Mouse (Mus musculus) spleen, postnatal 4 days (tissue): ENCODE results near the gene Rnf145.
"Not testable (repeated sequence)": the region's sequence is repeated elsewhere in the genome, so short reads cannot be mapped to it uniquely, and the experiment has no call there.

Experiments used
- DNase-seq, 2 experiments: peaks; one replicate each; pipeline ENCODE4 v3.0.0; 2022; ENCODE audit warnings: low spot score in 2 of 2

Rnf145 gene

DNA sequence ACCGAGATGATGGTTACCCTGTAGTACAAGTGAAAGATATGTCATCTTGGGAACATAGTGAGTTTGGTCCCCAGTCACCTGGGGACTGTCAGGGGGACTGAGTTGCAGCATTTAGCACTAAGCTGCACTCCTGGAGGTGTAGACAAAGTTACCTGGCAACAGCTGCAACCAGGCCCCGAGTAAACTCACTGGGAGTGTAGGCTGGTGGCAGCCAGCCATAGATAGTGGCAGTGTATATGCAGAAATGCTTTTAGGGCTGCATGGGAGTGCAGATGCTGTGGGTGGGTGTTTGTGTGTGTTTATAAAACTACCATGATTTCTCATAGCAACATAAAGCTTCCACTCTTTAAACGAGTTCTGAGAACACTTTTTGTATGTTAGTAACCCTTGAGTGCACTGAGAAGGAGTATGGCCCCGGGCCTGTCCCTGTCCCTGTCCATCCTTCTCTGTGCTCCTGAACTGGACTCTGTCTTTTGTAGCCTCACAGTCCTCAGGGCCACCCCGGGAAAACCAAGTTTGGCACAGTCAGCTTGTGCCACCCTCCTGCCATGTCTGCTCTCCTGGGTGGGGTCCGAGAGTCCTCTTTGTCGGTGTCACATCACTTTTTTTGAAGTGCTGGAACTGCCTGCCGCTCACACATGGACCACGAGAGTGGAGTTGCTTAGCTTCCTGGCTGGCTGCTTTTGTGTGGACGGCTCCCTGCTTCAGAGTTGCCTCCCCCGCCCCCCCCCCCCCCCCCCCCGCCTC, 43.8 kb downstream of the Rnf145 start:
- DNase-seq, result no peak

DNA sequence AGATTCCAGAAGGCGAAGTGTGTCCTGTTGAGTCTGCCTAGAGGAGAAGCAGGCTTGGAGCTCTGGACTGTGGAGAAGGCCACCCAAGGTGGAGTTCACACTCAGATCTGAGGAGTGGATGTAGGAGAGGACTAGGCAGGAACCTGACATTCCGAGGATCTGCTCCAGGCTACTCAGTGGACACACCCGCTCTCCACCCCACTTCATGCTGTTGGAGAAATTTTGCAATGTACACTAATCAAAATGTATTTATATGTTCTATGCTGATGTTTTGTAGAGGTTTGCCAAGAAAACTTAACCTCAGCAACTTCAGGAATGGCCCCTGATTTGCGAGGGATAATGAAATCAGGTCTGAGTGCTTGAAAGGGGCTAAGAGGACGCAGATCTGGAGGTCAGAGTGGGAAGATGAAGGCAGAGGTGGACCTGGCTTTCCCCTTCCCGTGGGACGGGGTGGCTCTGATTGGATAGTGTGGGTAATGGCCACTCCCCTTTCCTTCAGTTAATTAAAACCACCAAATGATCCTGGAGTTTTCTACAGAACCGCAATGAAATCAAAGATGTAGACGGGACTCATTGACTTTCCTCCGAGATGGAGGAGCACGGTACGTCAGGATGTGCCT, 45.6 kb downstream of the Rnf145 start:
- DNase-seq, result no peak

DNA sequence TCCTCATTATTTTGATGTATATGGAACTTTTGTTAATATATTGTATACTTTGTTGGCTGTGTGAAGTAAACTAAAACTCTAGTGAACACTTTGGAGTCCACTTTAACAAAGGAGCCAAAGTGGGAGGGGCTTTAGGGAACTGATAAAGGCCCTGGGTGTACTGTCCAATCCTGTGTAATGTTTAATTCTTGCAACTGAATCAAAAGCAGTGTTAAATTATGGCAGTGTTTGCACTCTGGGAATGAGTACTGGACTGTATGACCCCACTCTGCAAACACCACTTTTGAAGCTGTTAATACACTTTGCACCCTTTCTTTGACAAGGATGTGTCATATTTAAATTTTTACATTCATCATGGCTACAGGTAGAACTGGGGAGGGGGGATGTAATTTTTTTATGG, 46.2 kb downstream of the Rnf145 start:
- DNase-seq, result no peak

DNA sequence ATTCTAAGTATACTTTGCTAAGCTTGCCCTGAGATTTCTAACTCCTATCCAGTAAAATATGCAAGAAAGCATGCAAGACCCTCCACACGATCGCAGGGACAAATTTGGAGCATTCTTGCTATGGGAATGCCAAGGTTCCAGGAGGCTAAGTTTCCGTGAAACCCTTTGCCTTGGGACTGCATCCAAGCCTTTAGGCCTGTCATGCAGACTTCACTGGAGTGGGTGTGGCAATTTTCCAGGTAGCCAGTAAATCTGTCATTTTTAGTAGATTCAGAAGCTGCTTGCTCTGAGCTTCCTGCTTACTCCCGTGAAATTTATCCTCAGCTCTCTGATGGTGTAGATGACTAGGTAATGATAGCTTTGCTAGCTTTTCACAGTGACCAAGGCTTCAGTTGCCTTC, 51.6 kb downstream of the Rnf145 start:
- not testable (repeated sequence) for DNase-seq

DNA sequence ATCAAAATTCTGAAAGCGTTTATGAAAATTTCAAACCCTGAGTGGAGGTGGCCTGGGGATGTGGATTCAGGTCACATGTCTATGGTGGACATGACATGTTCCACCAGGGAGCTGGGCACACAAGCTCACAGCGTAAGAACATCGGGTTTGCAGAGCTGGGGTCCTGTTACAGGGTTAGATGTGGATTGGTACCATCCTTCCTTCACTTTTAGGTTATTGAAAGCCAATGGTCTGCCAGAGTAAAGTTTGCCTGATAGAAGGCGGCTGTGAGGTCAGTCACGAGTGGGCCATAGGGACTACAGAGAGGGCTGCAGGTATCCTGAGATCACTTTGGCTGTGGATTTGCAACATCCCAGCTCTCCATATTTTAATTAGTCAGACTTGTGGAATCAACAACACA, 54.0 kb downstream of the Rnf145 start:
- no peak for DNase-seq

DNA sequence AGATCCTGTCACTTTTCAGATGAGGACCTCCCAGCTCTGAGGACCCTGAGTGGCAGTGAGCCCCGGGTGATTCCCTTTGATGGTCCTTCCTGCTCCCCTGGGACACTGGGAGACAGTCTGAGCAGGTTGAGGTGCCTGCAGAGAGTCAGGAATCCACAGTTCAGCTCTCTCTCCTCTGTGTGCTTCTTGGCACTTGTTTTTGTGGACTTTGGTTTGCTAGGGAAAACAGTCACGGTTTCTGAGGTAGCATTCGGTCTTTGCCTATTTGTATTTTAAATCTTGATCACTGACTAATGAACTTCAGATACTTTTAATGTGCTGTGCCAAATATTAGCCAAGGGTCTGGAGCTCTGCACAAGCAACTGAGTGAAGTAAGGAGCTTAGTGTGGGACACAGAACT, 54.6 kb downstream of the Rnf145 start:
- DNase-seq, result no peak

DNA sequence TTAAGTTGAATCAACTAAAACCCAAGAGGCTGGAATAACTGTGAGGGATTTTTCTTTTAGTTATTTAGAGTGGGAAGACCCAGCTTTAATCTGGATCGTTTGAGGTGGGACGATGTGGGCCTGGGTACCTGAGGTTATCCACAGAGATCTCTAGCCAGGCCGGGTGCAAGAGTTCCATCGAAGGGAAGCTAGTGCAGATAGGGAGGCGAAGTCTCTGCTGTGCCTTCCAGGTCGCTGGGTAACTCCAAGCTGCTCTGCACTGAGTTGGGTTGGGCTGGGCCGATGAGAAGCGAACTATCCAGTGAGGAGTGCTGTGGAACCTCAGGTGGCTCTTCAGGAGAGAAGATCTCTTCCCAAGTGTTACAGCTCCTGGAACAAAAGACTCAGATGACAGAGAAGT, 55.6 kb downstream of the Rnf145 start:
- DNase-seq, result no peak

DNA sequence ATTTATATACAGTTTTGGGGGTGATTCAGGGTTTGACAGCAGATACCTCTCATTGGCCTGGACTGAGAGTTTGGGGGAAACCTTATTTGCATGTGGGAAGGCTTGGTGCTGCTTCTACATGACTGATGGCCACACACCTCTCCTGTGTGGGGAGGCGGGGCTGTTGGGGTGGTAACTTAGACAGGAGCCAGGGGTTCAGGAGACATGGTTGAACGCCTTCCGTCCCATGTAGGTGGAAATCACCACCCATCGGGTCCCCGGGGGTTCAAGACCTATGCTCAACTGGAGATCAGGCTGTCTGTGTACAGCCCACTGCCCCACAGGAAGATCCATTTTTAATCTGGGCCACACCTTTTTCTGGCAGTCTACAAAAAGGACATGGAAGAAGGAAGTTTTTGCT, 56.1 kb downstream of the Rnf145 start:
- peak; percentile 64 to 73 for DNase-seq

DNA sequence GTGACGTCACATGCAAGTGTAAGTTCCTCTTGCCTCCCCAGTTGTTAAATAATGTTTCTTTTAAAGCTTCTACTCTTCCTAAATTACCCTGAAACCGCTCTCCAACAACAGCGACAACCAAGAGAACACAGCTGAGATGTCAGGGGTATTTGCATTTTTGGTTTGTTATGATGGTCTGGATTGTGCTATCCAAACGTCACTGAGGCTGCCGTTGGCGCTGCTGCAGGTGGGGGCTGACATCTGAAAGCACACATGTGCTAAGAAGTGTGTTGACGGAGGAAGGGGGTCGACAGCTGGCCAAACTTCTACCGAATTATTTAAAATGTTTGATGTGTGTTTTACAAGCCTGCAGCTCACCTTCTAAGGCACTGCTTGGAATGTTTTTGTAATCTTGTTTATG, 59.1 kb downstream of the Rnf145 start:
- no peak for DNase-seq

DNA sequence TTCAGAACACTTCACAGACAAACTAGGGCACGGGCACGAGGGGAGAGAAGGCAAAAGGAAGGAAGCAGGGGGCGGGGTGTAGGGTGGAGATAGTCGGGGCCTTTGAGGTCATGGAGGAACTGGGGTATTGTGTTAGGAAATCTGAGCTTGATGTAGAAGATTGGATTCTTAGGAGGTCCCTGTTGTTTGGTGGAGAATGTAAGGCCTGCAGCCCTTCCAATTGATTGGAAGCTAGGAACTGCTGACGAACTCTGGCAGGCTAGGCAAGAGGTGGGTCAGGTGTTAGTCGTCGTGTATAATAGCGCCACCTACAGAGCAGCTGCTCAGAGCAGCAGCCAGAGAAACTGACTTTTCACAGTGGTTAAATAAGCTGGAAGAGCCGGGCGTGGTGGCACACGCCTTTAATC, 62.5 kb downstream of the Rnf145 start:
- peak; percentile 43 to 73 for DNase-seq

DNA sequence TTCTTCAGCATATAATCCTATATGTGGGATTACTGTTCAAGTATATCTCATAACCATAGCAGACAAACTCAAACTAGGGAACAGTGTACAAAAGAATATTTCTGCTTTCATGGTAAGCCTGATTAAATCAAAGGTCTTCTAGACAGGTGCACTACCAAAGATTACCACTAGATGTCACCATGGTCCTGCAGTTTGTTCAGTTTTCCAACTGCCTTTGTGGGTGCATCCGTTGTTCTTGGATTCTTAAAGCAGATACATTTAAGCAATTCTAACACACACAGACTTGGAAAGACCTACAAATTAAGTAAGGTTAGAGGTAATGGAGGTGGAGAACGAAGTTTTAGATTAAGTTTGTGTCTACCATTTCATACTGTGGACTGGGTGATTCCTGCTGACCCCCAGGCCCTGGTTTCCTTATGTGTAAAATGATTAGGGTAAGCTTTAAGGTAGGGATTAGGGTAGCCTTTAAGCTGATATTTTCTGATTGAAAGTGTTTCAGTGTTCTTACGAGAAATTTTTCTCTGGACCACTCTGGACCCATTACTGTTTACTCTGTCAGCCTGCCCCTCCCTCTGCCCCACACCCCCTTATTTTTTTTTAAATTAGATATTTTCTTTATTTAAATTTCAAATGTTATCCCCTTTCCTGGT, 67.4 kb downstream of the Rnf145 start:
- peak; percentile 56 to 80 for DNase-seq

DNA sequence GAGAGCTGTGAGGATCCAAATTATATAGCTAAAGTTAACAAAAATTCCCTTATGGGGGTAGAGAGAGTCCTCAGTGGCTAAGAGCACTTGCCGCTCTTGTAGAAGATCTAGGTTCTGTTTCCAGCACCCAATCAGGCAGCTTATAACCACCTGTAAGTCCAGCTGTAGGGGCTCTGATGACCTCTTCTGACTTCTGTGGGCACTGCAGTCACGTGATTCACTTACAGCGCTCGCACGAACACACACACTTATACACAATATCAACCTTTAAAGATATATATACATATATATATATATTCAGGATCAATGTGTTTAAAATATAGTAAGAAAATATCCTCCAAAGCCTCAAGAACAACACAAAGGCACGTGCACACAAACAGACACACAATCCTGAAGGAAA, 74.3 kb downstream of the Rnf145 start:
- no peak for DNase-seq

DNA sequence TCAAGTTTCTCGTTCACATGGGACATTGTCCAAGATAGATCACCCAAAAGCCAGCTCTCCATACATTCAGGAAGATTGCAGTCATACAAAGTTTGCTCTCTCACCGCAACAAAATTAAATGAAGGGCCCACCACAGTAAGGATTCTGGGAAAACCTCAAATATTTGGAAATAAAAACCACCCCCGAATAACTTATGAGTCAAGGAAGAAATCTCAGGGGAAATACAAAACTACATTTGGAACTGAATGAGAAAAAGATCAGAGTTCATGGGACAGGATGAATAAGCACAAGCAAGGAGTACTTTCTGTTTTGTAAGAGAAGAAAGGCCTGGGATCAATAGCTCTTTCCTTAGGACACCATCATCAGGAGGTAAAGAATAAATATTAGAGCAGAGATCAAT, 76.0 kb downstream of the Rnf145 start:
- no peak for DNase-seq

DNA sequence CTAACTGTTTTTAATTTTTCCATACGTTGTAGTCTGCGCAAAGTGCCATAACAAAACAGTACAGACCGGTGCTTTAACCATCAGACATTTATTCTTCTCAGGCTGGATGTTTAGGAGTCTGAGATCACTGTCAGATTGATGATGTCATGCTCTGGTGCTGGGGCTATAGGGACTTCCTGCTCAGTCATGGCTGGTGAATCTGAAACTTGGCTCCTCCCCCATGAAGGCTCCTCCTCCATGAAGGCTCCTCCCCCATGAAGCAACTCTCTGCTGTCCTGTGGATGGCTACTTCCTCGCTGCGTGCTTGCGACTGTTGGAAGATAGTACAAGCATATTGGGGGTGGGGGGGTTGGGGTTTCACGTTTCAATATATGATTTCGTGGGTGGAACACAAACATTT, 88.1 kb downstream of the Rnf145 start:
- no peak for DNase-seq

DNA sequence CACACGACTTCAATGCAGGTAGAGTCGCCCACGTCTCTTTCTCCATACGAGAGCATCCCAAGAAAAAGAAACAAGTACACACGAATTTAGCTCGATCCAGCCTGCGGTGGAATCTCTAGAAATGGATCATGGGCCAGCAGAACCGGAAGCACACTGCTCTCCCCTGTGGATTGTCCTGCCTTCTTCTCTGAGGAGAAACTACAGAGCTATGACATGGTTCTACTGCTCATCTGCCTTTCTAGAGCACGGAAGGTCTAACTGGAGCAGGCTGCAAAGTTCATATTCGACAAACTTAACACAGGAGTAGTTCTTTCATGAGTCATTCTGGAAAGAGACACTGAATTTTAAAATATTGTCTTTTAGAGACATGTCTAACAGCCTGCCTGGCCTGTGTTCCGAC, 89.9 kb downstream of the Rnf145 start:
- DNase-seq, result no peak

DNA sequence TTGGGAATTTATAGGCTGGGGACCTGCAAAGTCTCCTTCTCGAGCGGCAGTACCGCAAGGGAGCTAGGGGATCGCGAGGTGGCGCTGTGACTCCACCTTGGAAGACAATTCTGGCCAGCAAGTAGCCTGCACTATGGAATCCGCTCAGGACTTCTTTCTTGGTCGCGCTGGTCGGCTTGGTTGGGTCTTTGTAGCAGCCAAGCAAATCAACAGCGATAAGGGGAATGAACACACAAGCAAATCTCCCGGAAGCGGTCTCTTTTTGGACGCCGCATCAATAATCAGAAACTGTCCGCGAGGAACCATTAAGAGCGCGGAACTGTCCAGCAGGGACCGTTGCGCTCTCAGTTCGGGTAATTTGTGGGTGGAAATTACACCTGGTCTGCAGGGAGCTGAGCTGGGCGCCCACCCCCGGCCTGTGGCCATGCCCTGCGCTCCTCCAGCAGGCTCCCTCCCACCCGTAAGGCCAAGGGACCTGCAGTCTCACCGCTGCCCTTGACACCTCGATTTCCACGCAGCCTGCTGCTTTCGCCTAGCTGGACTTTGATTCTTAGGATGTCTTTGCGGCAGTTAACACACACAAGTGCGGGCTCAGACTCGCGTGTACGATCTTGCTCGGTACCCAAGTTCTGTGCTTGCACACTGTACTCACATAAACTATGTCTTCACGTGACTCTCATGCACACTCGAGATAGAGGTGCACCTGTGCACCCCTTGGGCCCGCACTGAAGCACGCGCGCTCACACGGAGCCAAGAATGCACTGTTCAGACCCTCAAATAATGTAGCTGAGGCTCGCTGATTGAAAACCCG, 92.4 kb downstream of the Rnf145 start:
- DNase-seq, result peak; percentile 74 to 88

DNA sequence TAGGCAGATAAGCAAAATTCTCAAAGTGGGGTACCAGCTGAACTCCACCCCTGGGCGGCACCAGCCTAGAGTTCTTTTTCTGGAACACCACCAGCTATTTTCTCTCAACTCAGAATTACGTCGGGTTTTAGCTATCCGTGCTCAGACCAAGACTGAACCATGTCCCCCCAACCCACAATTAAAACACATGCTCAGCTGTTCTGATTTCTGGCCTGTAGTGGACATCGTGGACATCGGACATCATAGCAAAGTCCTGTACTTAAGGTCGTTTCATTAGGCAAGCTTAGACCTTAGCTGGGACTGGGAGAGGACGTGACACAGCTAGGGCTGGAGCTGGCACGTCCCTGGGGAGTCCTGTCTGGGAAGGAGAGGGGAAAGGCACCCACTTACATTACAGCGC, 93.4 kb downstream of the Rnf145 start:
- DNase-seq, result no peak

DNA sequence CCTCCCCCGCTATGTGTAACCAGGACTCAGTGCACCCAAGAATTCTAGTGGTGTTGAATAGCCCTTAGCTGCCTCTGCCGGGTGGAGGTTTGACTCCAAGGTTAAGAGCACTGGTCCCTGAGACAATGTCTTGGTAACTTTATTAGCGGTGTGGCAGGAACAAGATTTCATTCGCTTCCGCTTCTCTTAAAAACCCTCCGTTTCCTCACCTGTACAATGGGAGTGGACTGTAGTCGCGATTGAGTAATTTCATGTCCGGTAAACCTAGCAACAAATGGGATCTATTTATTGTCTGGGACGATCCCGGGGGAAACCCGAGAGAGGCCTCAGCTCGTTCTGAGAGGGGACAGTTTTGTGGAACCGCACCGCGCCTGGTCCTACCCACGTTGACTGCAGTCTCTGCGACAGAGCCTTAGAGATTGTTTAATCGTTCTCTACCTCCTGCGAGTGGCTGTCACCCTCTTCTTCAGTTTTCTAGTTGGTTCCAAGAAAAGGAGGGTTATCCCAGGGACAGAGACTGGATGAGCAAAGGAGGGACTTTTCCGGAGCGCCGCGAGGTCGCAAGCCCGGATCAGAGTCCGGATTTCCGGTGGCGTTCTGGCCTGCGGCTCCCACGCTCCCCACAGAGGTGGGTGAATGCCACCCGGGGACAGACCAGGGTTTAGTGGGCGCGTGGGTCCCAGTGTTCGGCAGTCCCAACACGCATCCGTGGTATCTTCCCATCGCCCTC, 94.1 kb downstream of the Rnf145 start:
- peak in 1 of 2 experiments; percentile 71 for DNase-seq

DNA sequence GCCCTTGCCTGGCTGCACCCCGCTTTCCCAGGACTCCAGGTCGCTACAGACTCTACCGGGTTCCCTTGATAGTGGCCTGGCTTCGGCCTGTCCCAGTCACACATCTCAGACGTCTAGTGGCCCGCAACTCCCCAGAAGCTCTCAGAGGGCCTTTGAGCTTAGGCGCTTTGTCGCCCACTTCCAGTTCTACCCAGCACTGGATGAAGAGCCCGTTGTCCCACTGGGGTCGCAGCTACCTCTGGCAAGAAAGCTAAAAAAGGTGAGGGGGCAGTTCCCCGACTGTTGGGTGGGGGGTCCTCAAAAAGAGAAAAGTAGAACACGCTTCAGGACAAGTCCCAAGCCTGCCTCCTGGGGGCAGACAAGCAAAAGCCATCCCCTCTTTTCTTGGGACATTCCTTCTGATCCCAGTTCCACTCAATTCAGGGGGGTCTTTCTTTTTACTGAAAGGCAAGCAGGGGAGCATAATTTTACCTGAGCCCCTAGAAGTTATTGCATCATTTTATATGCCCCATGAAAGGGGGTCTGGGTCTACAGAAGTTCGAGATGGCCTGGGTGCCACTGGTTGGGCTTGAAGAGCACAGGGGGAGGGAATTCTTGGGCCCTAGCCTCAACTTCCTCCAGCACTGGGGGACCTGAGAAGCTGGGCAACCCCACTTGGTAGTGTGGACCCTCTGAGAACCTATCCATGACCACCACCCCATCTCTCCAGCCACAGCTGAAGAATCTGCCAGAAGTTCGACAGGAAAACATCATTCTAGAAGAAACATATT, 94.8 kb downstream of the Rnf145 start:
- DNase-seq, result no peak
